Mouse (Mus musculus) kidney, embryonic 14.5 days (tissue): ENCODE data around the gene Wdr43. TPM values are rescaled to one million over a fixed set of nuclear protein-coding genes. Genes with fewer than 3 reads are reported as not detected.

Experiments
- ATAC-seq: fragments of 200-750 bp; cut with Nextera tagmentation; 2 replicates; pipeline ENCODE4 v1.8.0; 2017; ENCODE audit warnings: moderate number of reproducible peaks, mild to moderate bottlenecking, moderate TSS enrichment, moderate library complexity; ENCODE audit not compliant: low FRiP score, low TSS enrichment
- H3K27ac ChIP-seq: fragments of 300-500 bp; sonication (generic); 2 replicates; pipeline ENCODE4 v1.5.1; 2014; ENCODE audit warnings: low read depth, mild to moderate bottlenecking, low read length, moderate library complexity, mixed read lengths
- H3K27me3 ChIP-seq: fragments of 300-500 bp; sonication (generic); 2 replicates; pipeline ENCODE4 v1.6.1; 2014; ENCODE audit warnings: mild to moderate bottlenecking, low read length; ENCODE audit not compliant: control insufficient read depth, insufficient read depth
- H3K36me3 ChIP-seq: fragments of 300-500 bp; sonication (generic); 2 replicates; pipeline ENCODE4 v1.6.1; 2014; ENCODE audit warnings: low read length, mixed read lengths; ENCODE audit not compliant: control insufficient read depth, insufficient read depth
- H3K4me1 ChIP-seq: fragments of 300-500 bp; sonication (generic); 2 replicates; pipeline ENCODE4 v1.6.1; 2014; ENCODE audit warnings: low read length, mixed read lengths; ENCODE audit not compliant: control insufficient read depth, insufficient read depth
- H3K4me2 ChIP-seq: fragments of 300-500 bp; sonication (generic); replicated peaks from 2 replicates; pipeline ENCODE4 v1.6.1; 2014; ENCODE audit warnings: low read depth, mild to moderate bottlenecking, low read length
- H3K4me3 ChIP-seq: fragments of 300-500 bp; sonication (generic); 2 replicates; pipeline ENCODE4 v1.5.1; 2014; ENCODE audit warnings: mild to moderate bottlenecking, low read length
- H3K9ac ChIP-seq: fragments of 300-500 bp; sonication (generic); 2 replicates; pipeline ENCODE4 v1.6.1; 2014; ENCODE audit warnings: low read depth, mild to moderate bottlenecking, low read length, moderate library complexity
- H3K9me3 ChIP-seq: fragments of 300-500 bp; sonication (generic); 2 replicates; pipeline ENCODE4 v1.6.1; 2016; ENCODE audit warnings: low read length; ENCODE audit not compliant: control insufficient read depth
- WGBS: fragments of 180-500 bp; shearing (Covaris S2); extraction: QIAGEN DNeasy Blood & Tissue Kit; methylation state at CpG from one replicate; pipeline ENCODE4 v1.1.7; 2014; 5-methylcytosine and 5-hydroxymethylcytosine counted together
- polyA plus RNA-seq: library from polyadenylated mRNA; unstranded; fragments of >200 nt; fragmentation: Nextera tagmentation; extraction: Ambion mirVana; gene quantifications from 2 replicates; pipeline ENCODE4 v1.2.1, GENCODE M21; 2014

The Wdr43 gene
- polyA plus RNA-seq = 75.7 and 121 TPM in 2 replicates

DNA sequence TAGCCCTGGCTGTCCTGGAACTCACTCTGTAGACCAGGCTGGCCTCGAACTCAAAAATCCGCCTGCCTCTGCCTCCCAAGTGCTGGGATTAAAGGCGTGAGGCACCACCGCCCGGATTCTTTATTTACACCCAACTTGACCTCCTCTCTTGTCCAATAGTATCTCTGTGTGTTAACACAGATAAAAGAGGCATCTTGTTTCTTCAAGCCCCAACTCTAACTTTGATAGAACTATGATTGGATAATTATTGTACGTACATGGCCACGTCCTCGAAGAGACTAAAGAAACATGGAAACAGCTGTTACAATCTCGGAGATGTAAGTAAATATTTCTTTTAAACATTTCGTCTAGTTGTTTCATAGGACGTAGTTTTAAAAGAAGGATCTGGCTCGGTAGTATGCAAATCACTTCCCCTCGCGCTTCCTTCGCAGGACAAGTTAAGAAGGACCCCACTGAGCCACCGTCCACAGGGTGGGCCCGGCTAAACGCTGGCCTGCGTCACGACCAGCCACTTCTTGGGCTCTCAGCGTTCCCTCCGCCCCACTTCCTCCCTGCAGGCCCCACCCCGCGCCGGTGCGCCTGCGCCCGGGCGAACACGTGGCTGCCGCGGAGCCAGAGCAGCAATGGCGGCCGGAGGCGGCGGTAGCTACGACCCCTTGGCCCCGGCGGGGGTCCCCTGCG is at the start of gene Wdr43:
Wdr43 (plus strand) TSS at position 258 of the 681 bp plus-strand sequence.
- Histone ChIP-seq H3K4me3 (peak within 1 kb of the TSS; percentile 99), H3K36me3 (peaks cover 5% of the 10 kb centered on the region; the same call in 1 of the 2 replicates), H3K4me1 (peaks cover 15% of the 10 kb centered on the region; the same call in 1 of the 2 replicates), H3K9me3 (no peaks in the 10 kb centered on the region), H3K4me2 (peak within 1 kb of the TSS; percentile 77), H3K9ac (peak within 1 kb of the TSS; percentile 96), H3K27ac (peak within 1 kb of the TSS; percentile 74; the same call in 1 of the 2 replicates), H3K27me3 (no peaks in the 10 kb centered on the region)
- 4% methylated on average over 40 of the region's 40 CpGs for WGBS
- peak; percentile 99 for ATAC-seq

DNA sequence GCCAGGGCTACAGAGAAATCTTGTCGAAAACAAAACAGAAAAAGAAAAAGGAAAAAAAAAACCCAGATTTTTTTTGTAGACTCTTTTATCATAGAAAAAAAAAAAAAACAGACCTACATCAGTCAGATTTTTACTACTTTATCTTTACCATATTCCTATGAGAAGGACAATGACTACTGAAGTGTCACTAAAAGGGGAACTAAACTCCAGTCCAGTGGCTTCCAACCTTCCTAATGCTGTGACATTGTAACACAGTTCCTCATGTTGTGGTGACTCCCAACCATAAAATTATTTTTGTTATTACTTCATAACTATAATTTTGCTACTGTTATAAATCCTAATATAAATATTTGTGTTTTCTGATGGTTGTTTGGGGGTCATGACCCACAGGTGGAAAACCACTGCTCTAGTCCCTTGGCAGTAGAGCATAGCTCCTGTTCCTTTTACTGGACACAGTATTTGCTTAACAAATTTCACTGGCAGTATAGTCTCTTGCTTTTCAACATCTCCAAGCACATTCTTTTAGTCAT is 36.5 kb upstream of the Wdr43 start:
- Histone ChIP-seq H3K9me3 (no peaks in the 10 kb centered on the region), H3K27ac (no peak overlapping the region), H3K27me3 (no peaks in the 10 kb centered on the region), H3K9ac (no peak overlapping the region), H3K4me2 (no peak overlapping the region), H3K4me1 (no peaks in the 10 kb centered on the region), H3K36me3 (no peaks in the 10 kb centered on the region), H3K4me3 (no peak overlapping the region)
- no peak for ATAC-seq
- 100% methylated on average over 1 of the region's 1 CpGs for WGBS

DNA sequence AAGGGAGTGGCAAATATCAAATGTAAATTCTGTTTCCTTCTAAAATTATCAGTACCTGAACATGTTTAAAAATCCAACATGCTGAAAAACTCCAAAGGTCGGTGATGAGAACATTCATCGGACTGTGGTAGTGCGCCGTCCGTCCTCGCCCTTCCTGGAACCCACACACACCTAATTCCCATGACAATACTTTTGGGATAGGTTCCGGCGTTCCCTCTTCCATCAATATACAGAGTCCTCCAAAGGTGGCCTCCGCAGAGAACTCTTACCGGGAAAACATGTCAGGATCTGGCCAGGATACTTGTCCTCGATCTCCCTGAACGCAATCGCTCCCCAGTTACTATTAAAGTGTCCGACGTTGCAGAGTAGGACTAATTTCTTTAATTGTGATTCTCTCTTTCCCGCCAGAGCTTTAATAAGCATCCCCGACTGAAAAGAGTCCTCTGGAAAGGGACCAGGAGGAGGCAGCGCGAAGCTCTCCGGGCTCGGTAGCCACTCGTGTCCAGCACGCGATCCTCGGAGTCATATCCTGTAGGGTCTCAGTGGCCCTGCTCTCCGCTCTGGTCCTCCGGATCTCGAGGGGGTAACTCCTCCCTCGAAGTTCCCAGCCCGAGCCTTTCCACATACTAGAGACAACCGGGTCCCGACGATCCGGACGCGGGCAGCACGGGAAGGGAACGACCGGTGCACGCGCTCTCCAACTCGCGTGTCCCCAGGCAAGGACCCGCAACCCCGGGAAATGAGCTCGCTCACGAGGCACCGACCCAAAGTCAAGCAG is 17.6 kb upstream of the Wdr43 start:
- Histone ChIP-seq H3K9ac (peak overlapping the region; percentile 59), H3K4me1 (peaks cover 6% of the 10 kb centered on the region; the same call in 1 of the 2 replicates), H3K36me3 (no peaks in the 10 kb centered on the region), H3K4me3 (peak overlapping the region; percentile 57), H3K27ac (no peak overlapping the region; the same call in 1 of the 2 replicates), H3K9me3 (no peaks in the 10 kb centered on the region), H3K4me2 (peak overlapping the region; percentile 71), H3K27me3 (no peaks in the 10 kb centered on the region)
- ATAC-seq = peak; percentile 66
- WGBS = under 1% methylated on average over 43 of the region's 48 CpGs

DNA sequence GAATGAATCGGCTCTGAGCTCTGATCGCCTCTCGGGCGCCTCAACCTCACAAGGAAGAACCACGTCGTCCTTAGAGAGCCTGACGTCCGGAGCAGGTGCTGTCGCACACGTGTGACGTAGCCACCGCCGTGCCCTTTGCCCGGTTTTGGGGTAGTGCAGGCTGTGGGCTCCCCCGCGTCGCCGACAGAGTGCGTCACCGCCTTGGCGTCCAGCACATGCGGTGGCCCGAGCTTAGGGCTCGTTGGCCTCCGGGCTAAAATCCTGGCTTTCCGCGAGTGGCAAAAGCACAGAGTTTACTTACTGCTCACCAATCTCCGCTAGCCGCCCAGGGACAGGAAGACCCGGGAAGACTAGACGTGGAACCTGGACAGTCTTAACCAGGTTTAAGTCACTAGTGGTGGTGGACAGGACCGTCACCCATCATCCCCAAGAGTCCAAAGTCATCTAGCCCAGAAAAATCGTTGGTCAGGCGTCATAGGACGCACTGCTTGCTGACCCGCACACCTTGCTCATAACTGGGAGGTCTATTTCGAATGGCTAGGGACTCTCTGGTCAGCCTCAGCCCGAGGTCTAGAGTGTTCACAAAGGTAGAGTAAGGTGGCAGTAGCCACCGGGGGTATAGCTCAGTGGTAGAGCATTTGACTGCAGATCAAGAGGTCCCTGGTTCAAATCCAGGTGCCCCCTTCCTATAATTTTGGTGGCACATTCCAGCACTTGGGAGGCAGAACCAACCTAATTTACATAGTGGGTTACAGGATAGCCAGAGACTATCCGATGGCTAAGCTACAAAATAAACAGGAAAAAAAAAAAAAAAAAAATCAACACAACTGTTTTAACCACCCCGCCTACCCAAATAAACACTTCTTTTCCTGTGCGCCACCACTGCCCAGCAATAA is 16.8 kb upstream of the Wdr43 start:
- ATAC-seq = peak; percentile 94
- no peaks in the 10 kb centered on the region for H3K27me3 ChIP-seq
- H3K27ac ChIP-seq = no peak overlapping the region; the same call in 1 of the 2 replicates
- peak overlapping the region; percentile 57 for H3K4me3 ChIP-seq
- H3K4me2 ChIP-seq = peak overlapping the region; percentile 71
- H3K4me1 ChIP-seq = peaks cover 6% of the 10 kb centered on the region; the same call in 1 of the 2 replicates
- H3K36me3 ChIP-seq = no peaks in the 10 kb centered on the region
- 6% methylated on average over 41 of the region's 42 CpGs for WGBS
- no peaks in the 10 kb centered on the region for H3K9me3 ChIP-seq
- peak overlapping the region; percentile 59 for H3K9ac ChIP-seq

DNA sequence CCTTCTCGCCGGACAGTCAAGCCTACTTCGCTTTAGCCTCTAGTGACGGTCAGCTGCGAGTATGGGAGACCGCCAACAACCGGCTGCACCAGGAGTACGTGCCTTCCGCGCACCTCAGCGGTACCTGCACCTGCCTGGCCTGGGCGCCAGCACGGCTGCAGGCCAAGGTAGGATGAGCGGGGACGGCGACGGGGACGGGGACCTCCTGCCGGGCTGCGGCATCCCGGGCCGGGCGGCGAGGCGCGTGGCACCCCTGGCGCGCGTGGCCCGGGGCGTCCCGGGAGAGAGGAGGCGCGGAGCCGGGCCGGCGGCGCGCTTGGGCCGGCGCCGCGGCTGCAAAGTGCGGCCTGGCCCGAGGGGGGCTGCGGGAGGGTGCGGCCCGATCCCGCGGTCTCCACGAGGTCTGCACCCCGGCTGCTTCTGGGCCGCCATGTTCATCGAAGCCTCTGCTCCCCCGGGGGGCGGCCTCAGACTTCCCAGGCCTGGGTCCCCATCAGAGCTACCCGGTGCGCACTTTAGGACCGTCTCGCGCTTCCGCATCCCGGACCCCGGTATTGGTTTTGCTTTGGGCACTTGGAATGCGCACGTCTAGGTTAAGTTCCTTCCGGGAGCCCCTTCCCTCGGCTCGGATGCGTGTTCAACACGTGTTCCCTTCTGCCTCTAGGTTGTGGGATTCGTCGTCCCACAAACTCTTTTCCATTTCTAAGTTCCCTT is 781 bp downstream of the Wdr43 start:
- under 1% methylated on average over 51 of the region's 73 CpGs for WGBS
- Histone ChIP-seq H3K27ac (peak overlapping the region; percentile 74; the same call in 1 of the 2 replicates), H3K36me3 (peaks cover 5% of the 10 kb centered on the region; the same call in 1 of the 2 replicates), H3K9me3 (no peaks in the 10 kb centered on the region), H3K4me3 (peak overlapping the region; percentile 99), H3K4me2 (peak overlapping the region; percentile 77), H3K27me3 (no peaks in the 10 kb centered on the region), H3K4me1 (peaks cover 15% of the 10 kb centered on the region; the same call in 1 of the 2 replicates), H3K9ac (peak overlapping the region; percentile 96)
- ATAC-seq = peak; percentile 84

DNA sequence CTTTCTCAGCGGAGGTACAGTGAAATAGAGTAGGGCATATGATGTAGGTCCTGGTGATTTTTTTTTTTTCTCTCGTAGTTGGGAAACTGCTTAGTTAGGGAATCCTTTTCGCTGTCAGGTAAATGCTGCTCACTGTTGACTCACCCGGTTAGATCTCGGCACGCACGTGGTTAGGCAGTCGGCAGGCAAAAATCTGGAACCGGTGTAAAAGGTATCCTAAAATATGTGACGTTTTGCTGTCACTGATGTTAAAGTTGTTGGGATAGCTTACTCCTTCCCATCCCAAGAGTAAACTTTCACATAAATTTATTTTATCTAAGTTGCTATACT is 1.3 kb downstream of the Wdr43 start:
- no peaks in the 10 kb centered on the region for H3K27me3 ChIP-seq
- peak overlapping the region; percentile 96 for H3K9ac ChIP-seq
- H3K4me3 ChIP-seq = peak overlapping the region; percentile 99
- no peaks in the 10 kb centered on the region for H3K9me3 ChIP-seq
- H3K27ac ChIP-seq = peak overlapping the region; percentile 74; the same call in 1 of the 2 replicates
- peaks cover 5% of the 10 kb centered on the region; the same call in 1 of the 2 replicates for H3K36me3 ChIP-seq
- under 1% methylated on average over 10 of the region's 10 CpGs for WGBS
- peaks cover 15% of the 10 kb centered on the region; the same call in 1 of the 2 replicates for H3K4me1 ChIP-seq
- peak overlapping the region; percentile 77 for H3K4me2 ChIP-seq
- no peak for ATAC-seq

DNA sequence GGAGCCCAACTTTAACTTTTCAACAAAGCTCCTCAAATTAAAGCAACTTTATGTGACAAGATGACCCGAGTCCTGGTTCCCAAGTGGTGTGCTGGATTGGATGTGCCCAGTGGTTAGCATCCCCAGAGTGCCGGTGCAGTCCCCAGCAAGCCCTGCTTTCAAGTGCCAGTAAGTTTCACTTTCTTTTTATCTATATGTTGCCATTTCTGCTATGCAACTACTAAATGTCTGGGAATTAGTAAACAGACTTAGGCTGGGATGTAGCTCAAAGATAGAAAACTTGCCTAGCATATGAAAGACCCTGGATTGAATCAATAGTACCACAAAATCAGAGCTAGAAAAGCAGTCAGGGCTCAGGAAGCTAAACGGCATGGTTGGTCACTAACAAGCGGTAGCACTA is 2.3 kb downstream of the Wdr43 start:
- peak overlapping the region; percentile 77 for H3K4me2 ChIP-seq

DNA sequence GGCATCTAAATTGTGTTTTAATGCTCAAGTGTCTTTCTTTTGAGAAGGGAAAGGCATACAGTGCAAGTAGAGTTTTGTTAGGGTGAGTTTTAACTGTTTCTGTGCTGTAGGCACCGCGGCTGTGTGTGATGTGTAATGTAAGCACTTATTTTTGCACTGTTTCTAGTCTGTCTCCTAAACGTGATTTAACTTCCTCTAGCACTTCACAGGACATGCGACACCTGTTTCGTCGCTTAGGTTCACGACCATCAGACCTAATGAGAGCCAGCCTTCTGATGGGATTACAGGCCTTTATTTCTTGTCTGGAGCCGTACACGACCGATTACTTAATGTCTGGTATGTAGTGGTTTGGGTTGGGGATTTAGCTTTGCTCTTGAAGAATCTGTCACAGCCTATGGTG is 16.1 kb downstream of the Wdr43 start:
- H3K9ac ChIP-seq = no peak overlapping the region
- no peak overlapping the region for H3K4me3 ChIP-seq
- ATAC-seq = no peak
- no peaks in the 10 kb centered on the region for H3K27me3 ChIP-seq
- H3K36me3 ChIP-seq = peaks cover 89% of the 10 kb centered on the region
- H3K27ac ChIP-seq = no peak overlapping the region
- no peaks in the 10 kb centered on the region for H3K9me3 ChIP-seq
- H3K4me2 ChIP-seq = no peak overlapping the region
- H3K4me1 ChIP-seq = no peaks in the 10 kb centered on the region
- WGBS = 61% methylated on average over 10 of the region's 10 CpGs

More for the DNA sequence above, 2.3 kb downstream of the Wdr43 start:
- Histone ChIP-seq H3K27me3 (no peaks in the 10 kb centered on the region), H3K9ac (no peak overlapping the region; the same call in 1 of the 2 replicates), H3K9me3 (no peaks in the 10 kb centered on the region), H3K36me3 (peaks cover 5% of the 10 kb centered on the region; the same call in 1 of the 2 replicates), H3K4me3 (peak overlapping the region; percentile 99), H3K27ac (no peak overlapping the region), H3K4me1 (peaks cover 15% of the 10 kb centered on the region; the same call in 1 of the 2 replicates)
- WGBS = 66% methylated on average over 4 of the region's 4 CpGs
- no peak for ATAC-seq
